Mouse (Mus musculus): ENCODE measurements around the gene Cmip. TPM values are rescaled to one million over a fixed set of nuclear protein-coding genes. Genes with fewer than 3 reads are reported as not detected.

The Cmip gene
- polyA plus RNA-seq, 1 experiment: 112 TPM

DNA sequence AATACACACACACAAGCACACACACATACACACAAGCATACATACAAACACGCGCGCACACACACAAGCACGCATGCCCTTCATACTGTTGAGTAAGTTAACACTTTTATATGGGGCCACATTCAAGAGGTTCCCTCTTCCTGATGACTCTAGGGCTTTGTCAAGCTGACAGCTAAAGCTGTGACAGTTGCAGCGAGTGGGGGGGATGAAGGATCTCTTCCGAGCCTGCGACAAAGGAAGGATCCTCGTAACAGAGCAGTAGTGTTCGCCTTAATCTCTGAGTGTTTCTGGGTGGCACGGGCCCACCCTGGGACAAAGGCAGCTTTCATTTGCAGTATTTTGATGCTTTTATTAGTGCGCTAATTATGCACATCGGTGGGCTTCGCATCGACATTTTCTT, 145.0 kb downstream of the Cmip start:
- H3K4me3 ChIP-seq (ENCODE audit: insufficient read depth, low read depth, low read length): no peak overlapping the region
- H3K27me3 ChIP-seq (replicated peaks; ENCODE audit: control insufficient read depth, insufficient read depth, low read length): no peaks in the 10 kb centered on the region
- no peak for DNase-seq
- 91% methylated on average over 14 of the region's 14 CpGs for WGBS
- TF ChIP-seq POLR2A (IDR thresholded peaks at IDR 0.05; ENCODE audit: low read depth, low read length) (no peak), CTCF (conservative IDR thresholded peaks at IDR 0.05; ENCODE audit: insufficient read depth, insufficient read length, low read depth, low read length) (no peak)
- H3K36me3 ChIP-seq (ENCODE audit: control insufficient read depth, insufficient read depth, low read length): no peaks in the 10 kb centered on the region
- H3K4me1 ChIP-seq (ENCODE audit: control insufficient read depth, insufficient read depth, low read length): no peaks in the 10 kb centered on the region; the same call in 1 of the 2 replicates
- no peak overlapping the region for H3K27ac ChIP-seq (ENCODE audit: insufficient read depth, low read depth, low read length)

DNA sequence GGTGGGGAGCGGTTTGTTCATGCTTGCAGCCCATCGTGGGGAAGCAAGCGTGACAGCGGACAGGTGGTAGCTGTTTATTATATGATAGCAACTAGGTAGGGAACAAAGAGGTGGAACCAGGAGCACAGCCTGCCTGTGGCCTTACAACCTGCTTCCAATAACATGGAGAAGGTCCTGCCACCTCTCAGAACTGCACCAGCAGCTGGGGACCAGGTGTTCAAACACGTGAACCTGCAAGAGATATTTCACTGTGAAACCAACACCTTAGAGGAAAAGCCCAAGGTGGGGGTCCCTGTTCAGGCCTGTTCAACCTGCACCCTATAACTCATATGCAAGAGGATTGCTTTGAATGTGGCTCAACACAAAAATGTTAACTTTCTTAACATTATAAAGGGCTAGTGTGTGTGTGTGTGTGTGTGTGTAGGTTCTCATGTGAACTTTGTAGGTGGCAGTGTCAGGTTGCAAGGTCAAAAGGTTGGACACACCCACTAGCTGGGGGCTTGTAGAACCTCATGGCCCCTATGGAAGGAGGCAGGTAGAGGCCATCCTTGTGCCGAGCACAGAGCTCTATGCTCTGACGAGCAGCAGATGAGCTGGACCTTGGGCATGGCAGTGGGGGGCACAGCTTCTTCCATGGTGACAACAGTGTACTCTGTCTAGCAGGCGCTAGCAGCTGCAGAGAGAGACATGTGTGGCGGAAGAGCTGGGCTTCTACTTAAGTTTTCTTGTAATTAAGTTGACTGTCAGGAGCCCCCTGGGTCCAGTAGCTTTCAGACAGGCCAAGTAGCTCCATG, 146.2 kb downstream of the Cmip start:
- TF ChIP-seq POLR2A (IDR thresholded peaks at IDR 0.05; ENCODE audit: low read depth, low read length) (no peak), CTCF (conservative IDR thresholded peaks at IDR 0.05; ENCODE audit: insufficient read depth, insufficient read length, low read depth, low read length) (no peak)
- no peak for DNase-seq
- no peak overlapping the region for H3K27ac ChIP-seq (ENCODE audit: insufficient read depth, low read depth, low read length)
- no peaks in the 10 kb centered on the region for H3K27me3 ChIP-seq (replicated peaks; ENCODE audit: control insufficient read depth, insufficient read depth, low read length)
- no peaks in the 10 kb centered on the region for H3K36me3 ChIP-seq (ENCODE audit: control insufficient read depth, insufficient read depth, low read length)
- 69% methylated on average over 9 of the region's 9 CpGs for WGBS
- no peak overlapping the region for H3K4me3 ChIP-seq (ENCODE audit: insufficient read depth, low read depth, low read length)
- H3K4me1 ChIP-seq (ENCODE audit: control insufficient read depth, insufficient read depth, low read length): no peaks in the 10 kb centered on the region; the same call in 1 of the 2 replicates

DNA sequence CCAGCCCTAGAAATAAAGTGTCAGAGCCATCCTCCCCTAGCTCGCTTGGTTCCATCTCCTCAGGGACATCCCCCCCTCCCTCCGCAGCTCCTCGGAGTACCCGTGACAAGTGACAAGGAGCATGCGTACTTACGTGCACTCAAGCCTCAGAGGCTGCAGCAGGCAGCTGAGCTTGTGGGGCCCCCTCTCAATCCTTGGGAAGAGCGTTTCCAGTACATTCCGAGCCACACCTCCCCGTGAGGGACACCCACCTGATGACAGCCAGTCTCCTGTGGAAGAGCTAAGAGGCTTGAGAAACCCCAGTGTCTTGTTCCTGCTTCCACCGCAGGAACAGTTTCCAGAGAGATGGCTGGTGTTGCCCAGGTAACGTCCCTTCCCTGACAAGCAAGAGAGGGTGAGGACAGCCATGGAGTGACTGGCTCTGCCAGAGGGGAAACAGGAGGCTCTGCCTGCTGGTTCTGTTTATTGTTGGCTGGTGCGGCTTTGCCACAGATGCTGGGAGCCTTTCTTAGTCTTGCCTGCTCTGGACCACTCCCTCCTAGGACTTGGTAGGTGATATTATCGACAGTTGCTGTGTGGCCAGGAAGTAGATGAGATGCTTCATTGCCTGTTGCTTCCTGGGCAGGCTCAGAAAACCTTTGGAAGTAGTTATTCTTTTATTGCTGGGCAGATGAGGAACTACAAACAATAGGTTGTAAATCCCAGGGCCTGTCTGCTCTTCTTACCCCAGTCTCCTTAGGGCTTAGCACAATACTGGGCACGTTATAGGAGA, 147.0 kb downstream of the Cmip start:
- WGBS: 38% methylated on average over 14 of the region's 14 CpGs
- no peak overlapping the region for H3K27ac ChIP-seq (ENCODE audit: insufficient read depth, low read depth, low read length)

DNA sequence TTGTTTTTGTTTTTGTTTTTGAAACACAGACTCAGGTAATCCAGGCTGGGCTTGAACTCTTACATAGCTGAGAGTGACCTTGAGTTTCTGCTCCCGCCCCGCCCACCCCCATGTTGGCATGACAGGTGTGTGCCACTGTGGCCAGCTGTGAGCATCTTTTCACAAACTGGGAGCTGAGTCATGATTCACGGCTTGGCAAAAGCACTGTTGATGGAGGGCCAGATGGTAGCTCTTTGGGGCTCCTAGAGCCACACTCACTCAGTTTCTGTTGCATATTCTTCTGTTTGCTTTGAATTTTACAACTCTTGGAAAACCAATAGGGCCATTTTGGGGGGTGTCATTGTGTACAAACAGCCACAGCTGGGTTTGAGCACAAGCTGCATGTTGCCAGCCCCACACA, 149.2 kb downstream of the Cmip start:
- Histone ChIP-seq H3K27me3 (replicated peaks; ENCODE audit: control insufficient read depth, insufficient read depth, low read length) (no peaks in the 10 kb centered on the region), H3K4me3 (ENCODE audit: insufficient read depth, low read depth, low read length) (no peak overlapping the region), H3K36me3 (ENCODE audit: control insufficient read depth, insufficient read depth, low read length) (no peaks in the 10 kb centered on the region), H3K27ac (ENCODE audit: insufficient read depth, low read depth, low read length) (no peak overlapping the region), H3K4me1 (ENCODE audit: control insufficient read depth, insufficient read depth, low read length) (peaks cover 2% of the 10 kb centered on the region; the same call in 1 of the 2 replicates)
- TF ChIP-seq CTCF (conservative IDR thresholded peaks at IDR 0.05; ENCODE audit: insufficient read depth, insufficient read length, low read depth, low read length) (no peak), POLR2A (IDR thresholded peaks at IDR 0.05; ENCODE audit: low read depth, low read length) (no peak)
- WGBS: 96% methylated on average over 3 of the region's 3 CpGs
- DNase-seq: no peak

More for the DNA sequence above, 147.0 kb downstream of the Cmip start:
- Histone ChIP-seq H3K27me3 (replicated peaks; ENCODE audit: control insufficient read depth, insufficient read depth, low read length) (no peaks in the 10 kb centered on the region), H3K4me1 (ENCODE audit: control insufficient read depth, insufficient read depth, low read length) (no peaks in the 10 kb centered on the region; the same call in 1 of the 2 replicates), H3K4me3 (ENCODE audit: insufficient read depth, low read depth, low read length) (no peak overlapping the region), H3K36me3 (ENCODE audit: control insufficient read depth, insufficient read depth, low read length) (no peaks in the 10 kb centered on the region)
- DNase-seq: peak; percentile 59
- TF ChIP-seq POLR2A (IDR thresholded peaks at IDR 0.05; ENCODE audit: low read depth, low read length): no peak
- TF ChIP-seq CTCF (conservative IDR thresholded peaks at IDR 0.05; ENCODE audit: insufficient read depth, insufficient read length, low read depth, low read length): no peak

DNA sequence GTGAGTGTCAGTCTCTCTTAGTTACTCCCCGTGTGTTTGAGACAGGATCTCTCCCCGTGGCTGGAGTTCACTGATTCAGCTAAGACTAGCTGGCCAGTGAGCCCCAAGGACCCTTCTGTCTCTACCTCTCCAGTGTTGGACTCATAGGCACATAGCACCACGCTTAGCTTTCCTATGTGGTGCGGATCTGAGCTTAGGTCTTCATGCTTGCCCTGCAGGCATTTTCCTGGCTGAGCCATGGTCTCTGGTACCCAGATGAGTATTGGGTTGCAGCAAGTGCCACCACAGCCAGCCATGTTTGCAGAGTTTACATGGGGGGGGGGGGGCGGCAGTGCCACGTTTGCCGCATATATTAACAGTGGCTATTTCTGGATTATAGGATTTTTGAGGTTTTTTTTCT, 151.8 kb downstream of the Cmip start:
- H3K27me3 ChIP-seq (replicated peaks; ENCODE audit: control insufficient read depth, insufficient read depth, low read length): no peaks in the 10 kb centered on the region
- peaks cover 2% of the 10 kb centered on the region; the same call in 1 of the 2 replicates for H3K4me1 ChIP-seq (ENCODE audit: control insufficient read depth, insufficient read depth, low read length)
- WGBS: 71% methylated on average over 7 of the region's 7 CpGs
- no peak overlapping the region for H3K27ac ChIP-seq (ENCODE audit: insufficient read depth, low read depth, low read length)
- TF ChIP-seq POLR2A (IDR thresholded peaks at IDR 0.05; ENCODE audit: low read depth, low read length) (no peak), CTCF (conservative IDR thresholded peaks at IDR 0.05; ENCODE audit: insufficient read depth, insufficient read length, low read depth, low read length) (no peak)
- no peaks in the 10 kb centered on the region for H3K36me3 ChIP-seq (ENCODE audit: control insufficient read depth, insufficient read depth, low read length)
- no peak overlapping the region for H3K4me3 ChIP-seq (ENCODE audit: insufficient read depth, low read depth, low read length)
- no peak for DNase-seq

DNA sequence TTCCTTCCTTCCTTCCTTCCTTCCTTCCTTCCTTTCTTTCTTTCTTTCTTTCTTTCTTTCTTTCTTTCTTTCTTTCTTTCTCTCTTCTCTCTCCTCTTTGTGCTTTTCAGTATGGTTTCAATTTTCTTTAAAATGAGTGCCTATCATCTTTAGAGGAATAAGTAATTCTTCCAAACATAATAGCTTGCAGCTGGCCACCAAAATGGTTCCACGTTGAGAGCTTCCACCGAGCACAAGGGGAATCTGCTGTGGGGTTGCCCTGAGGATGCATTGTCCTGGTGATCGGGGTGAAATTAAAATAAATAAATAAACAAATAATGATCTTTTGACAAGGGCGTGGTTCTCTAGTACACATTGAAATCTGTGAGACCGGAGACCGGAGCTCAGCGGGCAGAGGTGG, 152.2 kb downstream of the Cmip start:
- no peak overlapping the region for H3K27ac ChIP-seq (ENCODE audit: insufficient read depth, low read depth, low read length)
- DNase-seq: no peak
- no peaks in the 10 kb centered on the region for H3K27me3 ChIP-seq (replicated peaks; ENCODE audit: control insufficient read depth, insufficient read depth, low read length)
- TF ChIP-seq CTCF (conservative IDR thresholded peaks at IDR 0.05; ENCODE audit: insufficient read depth, insufficient read length, low read depth, low read length) (no peak), POLR2A (IDR thresholded peaks at IDR 0.05; ENCODE audit: low read depth, low read length) (no peak)
- 80% methylated on average over 7 of the region's 7 CpGs for WGBS
- H3K36me3 ChIP-seq (ENCODE audit: control insufficient read depth, insufficient read depth, low read length): no peaks in the 10 kb centered on the region
- H3K4me1 ChIP-seq (ENCODE audit: control insufficient read depth, insufficient read depth, low read length): peaks cover 2% of the 10 kb centered on the region; the same call in 1 of the 2 replicates
- H3K4me3 ChIP-seq (ENCODE audit: insufficient read depth, low read depth, low read length): no peak overlapping the region

DNA sequence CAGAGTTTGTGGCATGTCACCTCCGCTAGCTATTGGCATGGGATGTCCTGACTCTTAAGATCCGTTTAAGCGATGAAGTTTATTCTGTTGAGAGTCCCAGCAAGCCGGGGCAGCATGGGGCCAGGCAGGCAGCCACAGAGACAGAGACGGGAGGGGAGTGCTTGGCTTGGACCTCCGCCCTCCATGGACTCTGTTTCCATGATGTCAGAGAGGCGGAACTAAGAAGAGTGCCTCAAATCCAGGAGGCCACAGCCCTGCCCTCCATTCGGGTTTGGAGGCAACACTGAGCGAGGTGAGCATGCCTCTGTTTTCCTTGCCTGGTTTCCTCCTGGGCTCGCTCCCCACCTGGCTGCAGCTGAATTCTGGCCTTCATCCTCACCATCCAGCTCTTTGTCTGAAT, 153.5 kb downstream of the Cmip start:
- no peaks in the 10 kb centered on the region for H3K36me3 ChIP-seq (ENCODE audit: control insufficient read depth, insufficient read depth, low read length)
- H3K27ac ChIP-seq (ENCODE audit: insufficient read depth, low read depth, low read length): peak overlapping the region; percentile 87
- no peaks in the 10 kb centered on the region for H3K27me3 ChIP-seq (replicated peaks; ENCODE audit: control insufficient read depth, insufficient read depth, low read length)
- H3K4me3 ChIP-seq (ENCODE audit: insufficient read depth, low read depth, low read length): no peak overlapping the region; the same call in 1 of the 2 replicates
- peak; percentile 75 for DNase-seq
- TF ChIP-seq POLR2A (IDR thresholded peaks at IDR 0.05; ENCODE audit: low read depth, low read length): peak; percentile 50
- TF ChIP-seq CTCF (conservative IDR thresholded peaks at IDR 0.05; ENCODE audit: insufficient read depth, insufficient read length, low read depth, low read length): no peak
- 32% methylated on average over 10 of the region's 10 CpGs for WGBS
- H3K4me1 ChIP-seq (ENCODE audit: control insufficient read depth, insufficient read depth, low read length): peaks cover 2% of the 10 kb centered on the region; the same call in 1 of the 2 replicates
